Mouse (Mus musculus) spleen, postnatal 36 days (tissue): ENCODE results near the gene Gtf3c6.

Experiments used
- DNase-seq, 2 experiments: peaks; one replicate each; pipeline ENCODE4 v3.0.0; 2022; ENCODE audit warnings: low spot score in 2 of 2, mixed read lengths in 1 of 2

The Gtf3c6 gene

GRCm38 (mm10) chr10:40258976-40259375, 1.1 kb upstream of the Gtf3c6 start:
- peak; percentile 31 to 68 for DNase-seq

- DNase-seq: peak; percentile 79 to 86
Measured at GRCm38 (mm10) chr10:40258401-40258966, 576 bp upstream of the Gtf3c6 start.

GRCm38 (mm10) chr10:40256716-40257115, 1.2 kb downstream of the Gtf3c6 start:
- peak; percentile 54 to 60 for DNase-seq

GRCm38 (mm10) chr10:40250969-40251368, 6.9 kb downstream of the Gtf3c6 start:
- DNase-seq: no peak

- DNase-seq: no peak
Measured at GRCm38 (mm10) chr10:40249625-40250024, 8.3 kb downstream of the Gtf3c6 start.

GRCm38 (mm10) chr10:40247166-40247716, 10.7 kb downstream of the Gtf3c6 start:
- no peak for DNase-seq

- peak; percentile 79 to 83 for DNase-seq
Measured at GRCm38 (mm10) chr10:40246374-40247165, 11.3 kb downstream of the Gtf3c6 start, which contains the start of gene Rpf2. TSS of gene Rpf2 (minus strand) at chr10:40247036.

- no peak for DNase-seq
Measured at GRCm38 (mm10) chr10:40237826-40238225, 20.1 kb downstream of the Gtf3c6 start.

GRCm38 (mm10) chr10:40233241-40233640, 24.7 kb downstream of the Gtf3c6 start:
- no peak for DNase-seq

GRCm38 (mm10) chr10:40232442-40232841, 25.5 kb downstream of the Gtf3c6 start:
- DNase-seq: no peak

GRCm38 (mm10) chr10:40229725-40230124, 28.2 kb downstream of the Gtf3c6 start:
- no peak for DNase-seq

- no peak for DNase-seq
Measured at GRCm38 (mm10) chr10:40227660-40228303, 30.1 kb downstream of the Gtf3c6 start.

GRCm38 (mm10) chr10:40218874-40219273, 39.0 kb downstream of the Gtf3c6 start:
- DNase-seq: no peak

- peak; percentile 88 to 92 for DNase-seq
Measured at GRCm38 (mm10) chr10:40212443-40213169, 45.3 kb downstream of the Gtf3c6 start.
